Mouse (Mus musculus) forebrain, embryonic 15.5 days (tissue): ENCODE results near the gene Nmnat3. TPM values are rescaled to one million over a fixed set of nuclear protein-coding genes. Genes with fewer than 3 reads are reported as not detected.

Source experiments
- polyA plus RNA-seq: library from polyadenylated mRNA; unstranded; fragments of >200 nt; fragmentation: Nextera tagmentation; extraction: Ambion mirVana; gene quantifications from 2 replicates; pipeline ENCODE4 v1.2.1, GENCODE M21; 2015

The Nmnat3 gene
- polyA plus RNA-seq, 1 experiment from 2014 or later: 2.5 TPM

Other genes starting within 250 kb of the Nmnat3 start
- 42.7 and 49.4 TPM in 2 replicates for gene Rbp1, start 135.5 kb downstream of the Nmnat3 start, polyA plus RNA-seq
- 0.53 TPM in 1 of 2 replicates, not detected in the other for gene Rbp2, start 198.7 kb downstream of the Nmnat3 start, polyA plus RNA-seq